Mouse (Mus musculus) liver, embryonic 14.5 days (tissue): ENCODE measurements around the gene Coq8b.

ENCODE experiments used
- CTCF ChIP-seq: IDR thresholded peaks from 2 replicates; pipeline ENCODE4 v1.5.1; 2016; ENCODE audit warnings: antibody characterized with exemption, low read depth, control low read depth
- EP300 ChIP-seq: IDR thresholded peaks from 2 replicates; pipeline ENCODE4 v1.6.1; 2016; ENCODE audit warnings: antibody characterized with exemption, low read depth

- TF ChIP-seq CTCF (no peak), EP300 (no peak)
Observed at GRCm38 (mm10) chr7:27219937-27220336, 12.9 kb upstream of the Coq8b start.
